In the genomic region with DNA sequence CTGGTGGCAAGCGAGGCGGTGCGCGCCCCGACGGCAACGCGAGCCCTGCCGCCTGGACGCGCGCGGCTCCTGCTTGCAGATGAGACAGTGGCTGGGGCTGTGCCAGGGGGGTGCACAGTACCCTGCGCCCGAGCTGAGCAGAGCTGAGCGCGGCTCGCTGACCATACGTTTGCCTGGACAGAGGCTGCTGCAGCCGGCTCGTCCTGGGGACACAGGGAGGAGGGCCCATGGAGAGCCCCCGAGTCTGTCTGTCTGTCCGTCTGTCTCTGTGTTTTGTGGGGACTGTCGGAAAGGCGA, we compare ENCODE assay signal across 11 mouse cellular contexts. TPM values are rescaled to one million over a fixed set of nuclear protein-coding genes. Genes with fewer than 3 reads are reported as not detected.
DNase-seq lines count a peak whose midpoint lies in the region; ATAC-seq and TF ChIP-seq lines count a peak whose summit lies in the region.
"Had no signal": no experiment of that assay in that cellular context is flagged by ENCODE, and none has a peak within 500 bp of the region (broad histone marks: within the 10 kb centered on the region; RNA-seq: fewer than 3 reads in every experiment).

No protein-coding gene starts in this region.

- DNase-seq in cerebellum, postnatal 10 days = peak; percentile 49 to 52
- DNase-seq in cerebellum, postnatal 14 days = no peak
- no peak for DNase-seq in thymus, adult 2 months
- no peak for DNase-seq in thymus, adult 18-20 months
- DNase-seq in testis, postnatal 10 days (ENCODE audit: low spot score) = peak; percentile 60
- DNase-seq in layer of hippocampus, adult 2 months (ENCODE audit: low spot score in 2 of 2) = no peak
- DNase-seq in layer of hippocampus, postnatal 36 days = no peak

- H3K36me3 ChIP-seq in thymus, adult 2 months (ENCODE audit: control insufficient read depth, insufficient read depth, low read length) = no peaks in the 10 kb centered on the region
- no peaks in the 10 kb centered on the region for H3K36me3 ChIP-seq in limb, embryonic 13.5 days

- H3K9me3 ChIP-seq in limb, embryonic 13.5 days = no peaks in the 10 kb centered on the region

- TF ChIP-seq CTCF in thymus, adult 2 months (IDR thresholded peaks at IDR 0.05; ENCODE audit: borderline replicate concordance, control insufficient read depth, extremely low read depth, insufficient read depth, low read length, poor library complexity) = no peak
- TF ChIP-seq CTCF in layer of hippocampus, adult 2 months (conservative IDR thresholded peaks at IDR 0.05) = no peak

- peak overlapping the region; percentile 14 for H3K4me3 ChIP-seq in thymus, adult 2 months (ENCODE audit: control insufficient read depth, insufficient read depth, low read length)
- peak overlapping the region; percentile 53 for H3K4me3 ChIP-seq in limb, embryonic 13.5 days
- H3K4me3 ChIP-seq in layer of hippocampus, adult 2 months = no peak overlapping the region
- H3K4me3 ChIP-seq: myocyte had no signal

- H3K4me1 ChIP-seq in thymus, adult 2 months (replicated peaks; ENCODE audit: control insufficient read depth, insufficient read depth, low read length) = no peaks in the 10 kb centered on the region; the same call in 1 of the 2 replicates
- peaks cover 7% of the 10 kb centered on the region; the same call in 1 of the 2 replicates for H3K4me1 ChIP-seq in limb, embryonic 13.5 days

- ATAC-seq in limb, embryonic 13.5 days (ENCODE audit: low FRiP score, low read depth) = 0 out of 2 replicates have a peak, but pooled peaks have one; percentile 8

- 19% methylated on average over 25 of the region's 25 CpGs for WGBS in thymus, adult 2 months
- WGBS in limb, embryonic 13.5 days = 6% methylated on average over 25 of the region's 25 CpGs

- peaks cover 10% of the 10 kb centered on the region for H3K27me3 ChIP-seq in thymus, adult 2 months (ENCODE audit: control insufficient read depth, insufficient read depth, low read length)
- peaks cover 64% of the 10 kb centered on the region for H3K27me3 ChIP-seq in limb, embryonic 13.5 days

- H3K4me2 ChIP-seq in limb, embryonic 13.5 days (replicated peaks) = peak overlapping the region; percentile 72

- H3K27ac ChIP-seq in thymus, adult 2 months (ENCODE audit: control insufficient read depth, insufficient read depth, low read length) = no peak overlapping the region
- H3K27ac ChIP-seq in limb, embryonic 13.5 days = no peak overlapping the region
- H3K27ac ChIP-seq in layer of hippocampus, adult 2 months = no peak overlapping the region

- TF ChIP-seq POLR2A in thymus, adult 2 months (IDR thresholded peaks at IDR 0.05; ENCODE audit: control insufficient read depth, extremely low read depth, insufficient read depth, low read length, poor library complexity) = no peak

- peak overlapping the region; percentile 59 for H3K9ac ChIP-seq in limb, embryonic 13.5 days

RNA-seq across cellular contexts. Expression of a gene that starts 0.6 kb away (rescaled TPM):
- 6.9 and 7.7 TPM in 2 replicates for polyA plus RNA-seq in thymus, adult 2 months (2012; rRNA removed)
- 8.6 and 10.3 TPM in 2 replicates for polyA plus RNA-seq in limb, embryonic 13.5 days (2015; fragmentation: Nextera tagmentation; extraction: Ambion mirVana)
- under 1 TPM in 1 of 2 experiments, not detected in 1; 0.34 TPM for total RNA-seq in layer of hippocampus, adult 2 months (2021)
- total RNA-seq in layer of hippocampus, postnatal 36 days (2021) = under 1 TPM; 0.20 to 0.35 TPM

RNA-seq across cellular contexts. Expression of a gene that starts 21.0 kb away (rescaled TPM):
- 0.75 and 1.5 TPM in 2 replicates for polyA plus RNA-seq in thymus, adult 2 months (2012; rRNA removed)
- polyA plus RNA-seq in limb, embryonic 13.5 days (2015; fragmentation: Nextera tagmentation; extraction: Ambion mirVana) = 3.3 and 3.5 TPM in 2 replicates
- 100 to 1,000 TPM; 154 to 165 TPM for total RNA-seq in layer of hippocampus, adult 2 months (2021)
- total RNA-seq in layer of hippocampus, postnatal 36 days (2021) = 100 to 1,000 TPM; 168 to 190 TPM

RNA-seq across cellular contexts. Expression of a gene that starts 26.5 kb away (rescaled TPM):
- 51.9 and 61.3 TPM in 2 replicates for polyA plus RNA-seq in thymus, adult 2 months (2012; rRNA removed)
- 291 and 309 TPM in 2 replicates for polyA plus RNA-seq in limb, embryonic 13.5 days (2015; fragmentation: Nextera tagmentation; extraction: Ambion mirVana)
- total RNA-seq in layer of hippocampus, adult 2 months (2021) = 100 to 1,000 TPM; 123 to 128 TPM
- 100 to 1,000 TPM; 122 to 123 TPM for total RNA-seq in layer of hippocampus, postnatal 36 days (2021)

RNA-seq across cellular contexts. Expression of a gene that starts 33.9 kb away (rescaled TPM):
- 2.4 TPM in 1 of 2 replicates, not detected in the other for polyA plus RNA-seq in thymus, adult 2 months (2012; rRNA removed)
- polyA plus RNA-seq in limb, embryonic 13.5 days (2015; fragmentation: Nextera tagmentation; extraction: Ambion mirVana) = 0.13 and 0.28 TPM in 2 replicates
- not detected for total RNA-seq in layer of hippocampus, adult 2 months (2021)
- total RNA-seq in layer of hippocampus, postnatal 36 days (2021) = not detected
- polyA plus RNA-seq: C2C12; cortical plate, adult 2 months; myocyte had no signal

RNA-seq across cellular contexts. Expression of a gene that starts 39.4 kb away (rescaled TPM):
- 0.40 and 0.86 TPM in 2 replicates for polyA plus RNA-seq in thymus, adult 2 months (2012; rRNA removed)
- polyA plus RNA-seq in limb, embryonic 13.5 days (2015; fragmentation: Nextera tagmentation; extraction: Ambion mirVana) = 0.87 and 0.92 TPM in 2 replicates
- not detected for total RNA-seq in layer of hippocampus, adult 2 months (2021)
- total RNA-seq in layer of hippocampus, postnatal 36 days (2021) = not detected

Comparison
In these comparisons a context has a peak if more than half of its experiments do, and no peak if none do; other contexts are left out.
1. DNase-seq: peak in cerebellum, postnatal 10 days (2 of 2) and testis, postnatal 10 days (single experiment); none in cerebellum, postnatal 14 days (0 of 2), thymus, adult 2 months (single experiment), thymus, adult 18-20 months (0 of 2), layer of hippocampus, adult 2 months (0 of 2) and layer of hippocampus, postnatal 36 days (0 of 2).